Mouse (Mus musculus): Measurements from ENCODE around the gene Robo1.

Robo1 gene

DNA sequence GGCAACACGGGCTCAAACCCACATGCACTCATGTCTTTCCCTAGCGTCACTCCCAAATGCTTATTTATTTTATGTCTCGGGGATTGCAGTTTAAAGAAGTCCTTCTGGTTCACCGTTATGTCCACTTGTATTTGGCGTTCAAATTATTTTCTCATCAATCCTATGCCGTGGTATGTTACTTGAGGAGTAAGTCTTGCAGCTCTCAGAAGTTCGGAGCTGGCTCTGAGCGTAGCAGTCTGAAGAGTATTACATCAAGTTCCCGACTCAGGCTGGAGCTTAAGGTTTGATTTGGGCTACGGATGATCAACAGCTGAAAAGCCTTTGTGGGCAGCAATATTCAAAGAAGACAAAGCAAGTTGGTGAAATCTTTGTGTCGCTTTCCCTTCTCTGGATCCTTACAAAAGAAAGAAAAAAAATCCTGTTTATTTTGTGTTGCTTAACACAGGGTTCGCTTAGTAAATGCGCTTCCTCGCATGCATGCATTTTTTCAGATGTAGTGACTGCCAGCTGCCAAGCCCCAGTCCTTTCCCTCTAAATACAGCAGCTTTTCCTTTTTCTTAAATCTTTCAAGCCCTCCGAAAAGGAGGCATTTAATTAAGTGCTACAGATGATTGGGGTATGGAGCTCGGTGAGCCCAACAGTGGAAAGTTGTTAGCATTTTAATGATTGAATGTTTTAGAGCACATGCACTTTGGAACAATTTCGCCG lies 136.5 kb downstream of the Robo1 start:
- no peak for DNase-seq (ENCODE audit: low read depth, low spot score)

DNA sequence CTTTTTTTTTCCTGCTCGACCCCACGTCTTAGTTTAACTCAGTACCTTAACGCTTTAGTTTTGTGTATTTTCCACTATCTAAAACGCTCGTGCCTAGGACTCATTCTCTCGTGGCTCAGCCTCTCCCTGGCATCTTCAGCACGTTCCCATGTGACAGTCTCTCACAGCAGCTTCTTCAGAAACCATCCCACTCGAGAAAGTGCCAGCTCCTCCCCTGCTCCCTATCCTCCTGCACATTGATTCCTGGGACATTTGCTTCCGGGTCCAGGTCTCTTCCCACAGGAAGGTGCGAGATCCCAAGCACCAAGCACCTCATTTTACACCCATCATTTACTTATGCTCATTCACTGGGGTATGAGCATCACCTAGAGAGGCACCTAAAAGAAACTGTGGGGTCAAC lies 150.0 kb downstream of the Robo1 start:
- DNase-seq (ENCODE audit: low read depth, low spot score): peak; percentile 58

DNA sequence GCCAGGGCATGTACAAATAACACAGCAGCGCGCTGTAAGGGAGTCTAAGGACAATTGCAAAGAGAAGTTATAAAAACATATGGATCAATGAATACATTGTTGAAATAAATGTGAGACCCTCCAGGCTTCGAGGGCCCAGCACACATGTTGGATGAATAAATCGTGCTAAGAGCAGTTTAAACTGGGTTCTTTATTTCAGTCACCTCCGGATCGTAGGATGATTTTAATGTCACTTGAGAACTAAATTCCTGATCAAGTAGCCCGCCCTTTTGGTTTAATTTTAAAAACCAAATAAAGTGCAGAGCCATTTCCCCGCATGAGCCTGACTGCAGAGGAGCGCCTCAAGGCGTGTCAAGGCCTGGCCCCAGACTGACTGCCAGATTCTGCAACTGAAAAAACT lies 150.5 kb downstream of the Robo1 start:
- DNase-seq (ENCODE audit: low read depth, low spot score): no peak

DNA sequence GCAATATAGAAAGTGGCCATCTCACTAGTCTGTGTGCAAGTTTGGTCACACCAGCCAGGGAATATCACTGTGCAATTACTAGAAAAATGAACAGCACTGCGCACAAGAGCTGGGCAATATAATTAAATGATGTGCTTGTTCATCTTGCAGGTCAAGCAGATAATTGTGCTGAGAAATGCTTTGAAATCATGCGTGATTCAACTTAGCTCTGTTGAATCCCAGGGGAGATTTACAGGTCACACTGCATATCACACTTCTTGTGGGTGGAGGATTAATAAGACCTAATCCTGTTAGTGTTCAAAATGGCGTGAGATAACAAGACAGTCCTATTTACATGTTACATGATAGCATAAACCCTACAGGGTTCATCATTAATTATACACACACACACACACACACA lies 157.6 kb downstream of the Robo1 start:
- DNase-seq (ENCODE audit: low read depth, low spot score): no peak

DNA sequence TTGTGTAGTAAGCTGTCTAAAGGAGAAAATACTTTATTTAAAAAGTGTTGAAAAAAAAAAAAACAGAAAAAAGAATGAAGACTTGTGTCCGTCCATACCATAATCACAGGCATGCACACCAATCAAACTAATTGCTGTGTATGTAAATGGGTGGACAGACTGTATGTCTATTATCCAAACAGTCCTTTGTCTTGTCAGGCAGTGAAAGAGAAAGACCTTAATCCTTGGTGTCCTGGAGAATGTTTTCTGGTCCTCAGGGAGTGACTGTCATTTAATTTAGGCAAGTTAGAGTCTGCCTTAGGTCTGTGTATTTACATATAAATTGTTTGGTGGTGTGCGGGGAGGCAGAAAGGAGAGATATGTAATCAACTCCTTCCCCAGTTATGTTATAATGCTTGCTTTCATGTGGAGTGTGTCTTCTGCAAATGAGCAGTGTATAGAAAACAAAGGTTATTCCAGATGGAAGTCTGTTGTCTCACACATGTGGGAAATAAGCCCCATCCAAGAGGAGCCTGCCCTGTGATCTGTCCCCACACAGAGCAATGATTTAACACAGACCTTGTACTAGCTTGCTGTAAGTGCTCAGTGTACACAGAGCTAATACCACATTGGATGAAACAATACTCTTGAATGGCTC lies 162.0 kb downstream of the Robo1 start:
- no peak for DNase-seq (ENCODE audit: low read depth, low spot score)

DNA sequence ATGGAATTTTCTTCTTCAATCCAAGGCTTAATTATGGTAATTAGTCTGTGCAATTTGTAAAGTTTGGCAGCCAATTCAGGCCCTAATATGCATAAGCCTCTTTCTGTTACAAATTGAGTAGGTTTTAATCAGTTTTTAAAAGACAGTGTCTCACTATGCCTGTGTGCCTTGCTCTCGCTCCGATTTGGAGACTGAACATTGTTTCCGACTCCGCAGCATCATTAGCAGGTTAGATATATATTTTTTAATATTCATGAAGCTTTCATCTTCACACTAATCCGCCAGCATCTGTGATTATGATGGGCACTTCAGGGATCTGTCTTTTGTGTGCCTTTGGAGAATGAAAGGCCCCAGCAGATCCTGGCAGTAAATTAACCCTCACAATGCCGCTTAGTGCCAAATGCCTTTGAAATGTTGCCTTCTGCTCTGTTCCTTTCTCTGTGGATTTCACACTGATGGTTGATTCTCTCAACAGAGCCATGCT lies 202.7 kb downstream of the Robo1 start:
- peak; percentile 55 for DNase-seq (ENCODE audit: low read depth, low spot score)

DNA sequence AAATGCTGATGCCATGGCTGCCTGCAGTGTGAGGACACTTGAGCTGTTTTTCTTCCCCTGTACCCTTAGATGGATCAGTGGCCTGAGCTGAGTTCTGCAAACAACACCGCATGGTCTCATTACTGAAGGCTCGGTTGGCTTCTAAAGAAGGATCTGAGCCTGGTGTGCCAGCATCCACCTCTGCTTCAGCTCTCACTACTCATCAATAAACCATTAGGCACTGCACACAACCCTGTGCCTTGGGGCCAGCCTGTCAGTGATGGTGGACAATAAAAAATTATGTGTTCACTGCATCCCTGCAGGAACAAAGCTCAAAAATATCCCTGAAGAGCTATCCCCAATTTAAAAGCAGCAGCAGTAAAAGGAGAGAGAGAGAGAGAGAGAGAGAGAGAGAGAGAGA lies 223.2 kb downstream of the Robo1 start:
- DNase-seq (ENCODE audit: low read depth, low spot score): no peak

DNA sequence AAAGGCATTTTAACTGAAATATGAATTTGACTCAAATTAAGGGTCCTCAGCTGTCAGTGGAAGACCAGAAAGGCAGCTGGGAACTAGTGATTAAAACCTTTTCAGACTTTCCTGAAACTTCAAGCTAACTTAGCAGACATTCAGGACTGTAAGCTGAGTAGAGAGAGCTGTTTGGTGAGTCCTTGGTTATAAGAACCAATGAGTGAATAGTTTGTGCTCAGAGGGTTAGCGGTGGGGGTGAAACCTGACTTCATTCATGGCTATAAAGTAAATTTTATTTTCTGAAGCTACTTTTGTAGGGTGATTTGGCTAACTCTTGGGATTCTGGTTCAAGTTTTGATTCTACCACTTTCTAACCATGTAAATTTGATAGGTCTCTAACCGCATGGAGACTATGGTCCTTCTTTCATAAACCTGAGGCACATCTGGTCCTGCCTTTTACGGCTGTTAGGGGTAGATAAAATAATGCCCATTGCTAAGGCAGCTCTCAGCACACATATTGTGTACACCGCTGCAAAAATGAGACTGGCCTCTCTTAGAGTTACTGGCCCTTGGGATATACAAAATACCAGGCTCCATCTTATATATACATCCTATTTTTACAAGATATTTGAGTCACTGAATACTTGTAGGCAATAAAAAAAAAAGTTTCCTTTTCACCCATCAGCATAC lies 225.9 kb downstream of the Robo1 start:
- no peak for DNase-seq (ENCODE audit: low read depth, low spot score)

DNA sequence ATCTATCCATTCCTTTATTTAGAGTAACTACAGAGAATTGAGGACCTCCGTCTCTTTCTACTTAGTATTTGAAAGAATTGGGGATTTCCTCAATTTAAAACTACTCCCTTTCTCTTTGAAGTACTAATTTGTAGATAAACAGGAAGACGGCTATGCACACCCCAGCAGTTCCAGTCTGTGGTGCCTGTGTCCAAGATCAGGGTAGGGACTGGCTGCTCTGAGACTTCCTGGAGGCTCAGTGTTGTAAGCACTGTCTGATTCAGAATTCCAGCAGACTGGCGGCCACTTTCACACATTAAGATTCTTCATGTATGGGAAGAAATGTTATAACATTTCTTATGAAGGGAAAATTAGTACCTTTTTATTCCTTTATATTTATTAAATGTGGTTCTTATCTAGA lies 230.1 kb downstream of the Robo1 start:
- DNase-seq (ENCODE audit: low read depth, low spot score): no peak

DNA sequence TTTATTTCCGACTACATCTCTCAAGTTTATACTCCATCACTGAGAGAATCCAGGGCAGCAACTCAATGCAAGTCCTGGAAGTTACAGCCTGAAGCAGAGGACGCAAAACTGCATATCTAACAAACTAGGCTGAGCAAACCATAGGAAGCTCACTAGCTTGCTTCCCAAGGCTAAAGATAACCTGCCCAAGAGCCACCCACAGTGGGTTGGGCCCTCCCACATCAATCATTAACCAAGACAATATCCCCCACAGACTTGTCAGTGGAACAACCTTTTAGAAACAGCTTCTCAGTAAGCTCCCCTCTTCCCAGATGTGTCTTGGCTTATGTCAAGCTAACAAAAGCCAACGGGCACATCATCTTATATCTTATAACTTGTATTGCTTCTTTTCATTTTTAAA lies 235.8 kb downstream of the Robo1 start:
- peak; percentile 16 for DNase-seq (ENCODE audit: low read depth, low spot score)

DNA sequence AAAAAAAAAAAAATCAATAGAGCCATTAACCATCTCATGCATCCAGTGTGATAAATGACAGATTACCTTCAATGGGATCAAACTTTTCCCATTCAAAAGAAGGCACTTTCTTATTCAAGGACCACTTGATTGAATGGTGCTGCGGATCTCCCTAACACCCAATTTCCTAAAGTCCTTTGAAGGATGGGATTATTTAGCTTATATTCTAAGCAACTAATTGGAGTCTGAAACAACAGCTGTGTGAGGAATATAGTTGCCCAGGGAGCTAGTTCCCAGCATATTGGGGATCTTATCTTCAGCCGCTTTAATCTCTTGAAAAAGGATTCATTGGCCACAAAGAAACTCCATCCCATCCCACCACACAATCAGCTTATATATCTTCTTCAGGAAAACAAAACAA lies 236.8 kb downstream of the Robo1 start:
- DNase-seq (ENCODE audit: low read depth, low spot score): no peak

DNA sequence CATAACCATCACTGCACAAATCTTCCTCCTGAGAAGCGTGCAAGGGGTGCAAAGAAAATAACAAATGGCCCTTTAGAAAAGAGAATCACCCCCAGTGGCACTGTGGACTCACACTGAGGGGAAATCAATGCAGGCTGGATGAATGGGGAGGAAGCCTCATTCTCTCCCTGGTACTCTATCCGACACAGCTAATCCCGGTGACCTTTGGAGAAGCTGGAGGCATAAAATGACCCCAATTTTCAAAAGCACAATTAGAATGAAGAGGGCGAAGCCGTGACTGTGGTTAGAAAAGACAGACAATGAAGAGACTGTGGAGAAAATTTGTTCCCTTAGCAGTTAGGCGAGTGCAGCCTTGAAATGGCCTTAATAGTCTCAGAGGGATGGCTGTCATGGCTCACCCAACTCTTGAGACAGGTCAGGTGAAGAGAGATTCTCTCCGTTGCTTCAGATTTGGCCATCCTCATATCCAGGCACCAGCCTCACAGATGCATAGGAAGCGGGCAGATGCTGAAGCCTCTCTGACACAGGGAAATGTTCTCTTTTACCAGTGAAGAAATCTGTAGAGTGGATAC lies 243.7 kb downstream of the Robo1 start:
- DNase-seq (ENCODE audit: low read depth, low spot score): no peak

DNA sequence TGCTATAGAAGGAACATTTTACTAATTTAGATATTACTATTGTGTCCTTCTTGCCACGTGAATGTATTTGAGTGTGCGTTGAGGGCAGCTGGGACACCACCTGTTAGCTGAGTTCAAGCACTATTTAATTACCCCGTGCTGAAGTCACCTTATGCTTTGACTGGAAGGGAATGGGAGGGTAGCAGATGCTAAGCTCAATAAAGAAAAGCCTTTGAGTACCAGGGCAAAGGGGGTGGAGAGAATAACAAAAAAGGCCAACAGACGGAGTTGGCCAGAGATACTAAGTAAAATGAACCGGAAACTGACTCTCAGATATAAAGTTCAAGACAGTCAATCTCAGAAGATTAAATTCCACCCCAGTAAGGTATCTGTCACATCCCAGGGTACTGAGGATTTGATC lies 245.6 kb downstream of the Robo1 start:
- no peak for DNase-seq (ENCODE audit: low read depth, low spot score)

DNA sequence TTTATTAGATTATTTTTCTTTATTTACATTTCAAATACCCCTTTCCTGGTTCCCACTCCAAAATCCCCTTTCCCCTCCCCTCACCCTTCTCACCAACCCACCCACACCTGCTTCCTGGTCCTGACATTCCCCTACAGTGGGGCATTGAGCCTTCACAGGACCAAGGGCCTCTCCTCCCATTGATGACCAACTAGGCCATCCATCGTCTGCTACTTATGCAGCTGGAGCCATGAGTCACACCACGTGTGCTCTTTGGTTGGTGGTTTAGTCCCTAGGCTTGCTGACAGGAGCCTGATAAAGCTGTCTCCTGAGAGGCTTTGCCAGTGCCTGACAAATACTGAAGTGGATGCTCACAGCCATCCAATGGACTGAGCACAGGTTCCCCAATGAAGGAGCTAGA lies 254.0 kb downstream of the Robo1 start:
- peak; percentile 20 for DNase-seq (ENCODE audit: low read depth, low spot score)

DNA sequence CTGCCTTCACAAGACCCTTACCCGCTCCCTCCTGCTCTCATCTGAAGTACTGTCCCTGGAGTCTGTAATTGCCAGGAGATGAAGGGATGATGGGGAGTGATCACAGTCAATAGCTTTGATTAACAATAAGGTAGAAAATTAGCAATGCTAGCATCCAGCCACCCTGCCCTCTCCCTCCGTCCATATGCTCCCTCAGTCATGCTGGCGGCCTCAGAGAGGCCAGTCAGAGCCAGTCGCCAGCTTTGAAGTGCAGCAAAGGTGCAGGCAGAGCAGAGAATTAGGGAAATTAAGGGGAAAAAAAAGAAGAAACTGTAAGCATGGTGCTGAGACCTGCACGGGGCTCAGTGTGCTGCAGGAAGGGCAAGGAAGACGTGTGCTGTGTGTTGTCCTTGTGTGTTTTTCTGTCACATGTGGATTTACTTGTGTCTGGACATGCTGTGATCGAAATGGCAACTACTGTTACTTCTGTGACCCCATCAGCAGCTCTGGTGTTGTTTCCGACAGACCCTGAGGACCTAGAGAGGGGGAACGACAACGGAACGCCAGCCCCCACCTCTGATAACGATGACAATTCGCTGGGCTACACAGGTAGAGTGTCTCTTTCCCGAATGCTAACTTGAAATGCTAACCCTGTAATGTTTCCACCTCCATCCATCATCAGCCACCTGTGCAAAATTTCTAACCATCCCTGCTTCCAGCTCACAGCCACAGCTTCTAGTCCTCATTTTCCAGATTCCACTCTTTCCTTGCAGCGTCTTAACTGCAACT lies 255.3 kb downstream of the Robo1 start:
- no peak for DNase-seq (ENCODE audit: low read depth, low spot score)

DNA sequence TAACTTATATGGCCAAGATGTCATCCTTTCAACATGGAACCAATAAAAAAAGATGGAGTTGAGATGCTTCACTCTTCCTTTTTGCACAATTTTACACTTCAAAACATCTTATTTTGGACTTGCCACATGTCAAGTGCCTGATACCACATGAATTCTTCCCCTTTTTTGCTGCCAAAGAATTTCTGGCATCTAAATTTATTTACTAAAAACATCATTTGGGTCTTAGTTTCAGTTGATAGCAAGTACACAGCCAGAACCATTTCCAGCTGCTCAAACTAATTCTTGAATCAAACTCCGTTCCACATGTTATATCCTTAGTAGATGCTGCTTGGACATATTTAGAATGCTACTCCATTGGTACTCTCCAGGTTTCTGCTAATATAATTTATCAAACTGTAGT lies 267.1 kb downstream of the Robo1 start:
- DNase-seq (ENCODE audit: low read depth, low spot score): no peak

DNA sequence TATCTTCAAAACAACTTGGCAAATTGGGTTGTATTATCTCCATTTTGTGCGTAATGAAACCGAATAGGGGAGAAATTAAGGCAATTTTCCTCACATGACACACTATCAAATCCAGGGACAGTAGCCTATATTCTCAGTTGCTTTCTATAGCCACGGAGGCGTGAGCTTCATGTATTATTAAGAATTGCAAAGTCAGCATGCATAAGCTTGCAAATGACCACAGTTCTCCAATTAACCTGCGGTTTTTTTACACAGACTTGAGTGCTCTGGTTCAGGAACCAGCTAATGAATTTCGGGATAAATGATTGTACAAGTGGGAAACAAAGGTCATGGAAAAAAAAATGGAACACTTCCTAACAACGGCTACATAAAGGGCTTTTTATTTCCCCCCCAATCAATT lies 268.9 kb downstream of the Robo1 start:
- no peak for DNase-seq (ENCODE audit: low read depth, low spot score)

DNA sequence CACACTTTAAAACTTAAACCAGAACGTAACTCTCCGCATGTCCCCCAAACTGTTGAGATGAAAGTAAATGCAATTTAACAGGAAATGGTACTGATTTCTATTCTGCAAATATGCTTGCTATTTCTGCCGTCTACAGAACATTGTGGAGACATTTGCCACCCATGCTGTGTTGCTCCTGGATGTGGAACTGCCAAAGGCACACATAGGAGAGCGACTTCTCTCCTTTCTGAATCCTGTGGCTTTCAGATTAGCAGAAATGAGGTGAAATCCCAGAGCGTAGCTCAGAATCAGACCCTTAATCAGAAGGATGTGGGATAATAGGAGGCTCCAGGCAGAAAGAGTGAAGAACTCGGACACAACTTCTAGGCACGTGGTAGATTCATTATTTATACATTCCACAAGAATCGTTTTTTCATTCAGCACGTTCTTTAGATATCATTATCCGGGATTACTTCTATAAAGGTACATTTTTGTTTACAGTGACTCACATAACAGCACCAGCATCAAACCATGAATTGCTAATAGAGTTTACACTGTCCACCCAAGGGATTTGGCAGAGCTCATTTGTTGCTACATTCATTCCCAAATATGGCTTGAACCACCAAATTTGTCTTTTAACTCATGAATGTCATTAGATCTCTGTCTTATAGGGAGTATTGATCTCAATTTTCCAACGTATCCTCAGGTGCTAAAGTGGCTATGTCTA lies 276.5 kb downstream of the Robo1 start:
- peak; percentile 13 for DNase-seq (ENCODE audit: low read depth, low spot score)

DNA sequence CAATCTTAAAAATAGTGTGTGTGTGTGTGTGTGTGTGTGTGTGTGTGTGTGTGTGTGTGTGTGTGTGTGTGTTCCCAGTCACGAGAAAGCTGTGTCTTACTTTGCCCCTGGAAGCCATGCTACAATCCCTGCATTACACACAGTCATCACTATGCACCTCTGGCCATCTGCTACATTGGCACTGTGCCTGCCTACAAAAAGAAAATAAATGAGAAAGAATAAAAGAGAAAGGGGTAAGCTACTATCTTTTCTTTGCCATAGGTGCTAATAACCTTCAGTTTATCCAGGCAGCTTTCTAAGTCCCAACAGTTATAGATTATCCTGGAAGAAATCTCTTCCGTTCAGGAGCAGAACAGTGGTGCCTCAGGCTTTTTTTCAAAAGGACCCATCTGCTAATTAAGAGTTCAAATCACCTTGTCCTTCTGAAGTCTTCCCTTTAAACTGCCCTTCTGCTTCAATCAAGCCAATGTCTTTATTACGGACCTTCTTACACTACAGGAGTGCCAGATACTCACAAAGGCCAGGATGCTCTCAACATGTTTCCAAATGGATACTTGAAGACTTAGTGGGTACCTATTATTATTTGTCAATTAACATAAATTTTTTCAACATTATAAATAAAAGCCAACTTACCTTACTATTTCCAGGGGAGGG lies 277.2 kb downstream of the Robo1 start:
- DNase-seq (ENCODE audit: low read depth, low spot score): peak; percentile 27

DNA sequence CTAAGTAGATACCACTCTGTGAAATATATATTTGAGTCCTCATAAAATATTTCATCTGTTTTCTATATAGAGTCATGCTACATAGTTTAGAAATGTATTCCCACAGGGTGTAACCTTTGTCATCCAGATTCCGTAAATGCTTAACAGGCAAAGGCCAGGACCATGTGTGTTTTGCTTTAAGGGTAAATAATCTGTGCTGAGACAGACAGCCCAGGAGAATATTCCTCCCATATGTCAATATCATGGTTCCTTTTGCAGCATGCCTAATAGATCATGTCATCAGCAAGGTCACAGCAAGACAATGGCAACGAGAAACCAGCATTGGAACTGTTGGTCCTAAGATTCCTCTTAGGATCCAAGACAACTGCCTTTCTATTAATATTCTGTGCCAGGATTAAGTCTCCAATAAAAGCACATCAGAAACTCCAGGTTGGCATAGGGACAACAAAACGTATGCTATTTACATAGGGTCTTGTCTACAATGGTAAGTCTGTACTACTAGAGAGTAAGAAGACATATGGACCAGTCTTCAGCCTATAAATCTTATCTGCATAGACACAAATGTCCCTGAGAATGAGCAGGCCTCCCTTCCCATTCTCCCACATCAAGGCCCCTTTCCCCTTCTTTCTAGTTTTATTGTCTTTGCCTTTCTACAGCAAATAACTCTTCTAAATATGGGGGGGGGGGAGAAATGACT lies 279.4 kb downstream of the Robo1 start:
- no peak for DNase-seq (ENCODE audit: low read depth, low spot score)
